Mouse (Mus musculus) CH12.LX (cell line): ENCODE data around the gene Trip4. TPM values are rescaled to one million over a fixed set of nuclear protein-coding genes. Genes with fewer than 3 reads are reported as not detected.

Experiments
- DNase-seq: peaks from one replicate; pipeline ENCODE4 v3.0.0-alpha.2; 2013; ENCODE audit errors: extremely low read depth
- H3K27ac ChIP-seq: 2 replicates; pipeline ENCODE4 v1.5.1; 2012; ENCODE audit warnings: low read depth, mild to moderate bottlenecking, control low read depth, moderate library complexity; ENCODE audit not compliant: insufficient read depth
- H3K27me3 ChIP-seq: replicated peaks from 2 replicates; pipeline ENCODE3; 2012; ENCODE audit warnings: inconsistent platforms
- H3K36me3 ChIP-seq, 2 experiments: replicated peaks in 1 of 2; 2 replicates each; pipeline versions ENCODE3 to v1.6.1; 2012; ENCODE audit warnings: inconsistent platforms in 1 of 2, low read length in 1 of 2, mild to moderate bottlenecking in 1 of 2, mixed read lengths in 1 of 2, moderate library complexity in 1 of 2; ENCODE audit not compliant: control insufficient read depth in 1 of 2, insufficient read depth in 1 of 2
- H3K4me1 ChIP-seq, 2 experiments: 2 replicates each; pipeline ENCODE4 v1.6.1; 2012; ENCODE audit warnings: inconsistent platforms in 1 of 2, moderate library complexity in 1 of 2; ENCODE audit not compliant: insufficient read depth in 2 of 2, control insufficient read depth in 1 of 2
- H3K4me2 ChIP-seq: 2 replicates; pipeline ENCODE4 v1.6.1; 2012; ENCODE audit warnings: low read depth, mild to moderate bottlenecking, control low read depth; ENCODE audit not compliant: poor library complexity, insufficient read depth, severe bottlenecking
- H3K4me3 ChIP-seq, 3 experiments: fragments of 150-350 bp in 1 of 3; sonication (generic) in 1 of 3; replicated peaks in 1 of 3; 2 replicates each; pipeline versions ENCODE3 to v1.5.1; 2011 to 2012; ENCODE audit warnings: low read depth in 2 of 3, low read length in 2 of 3, mild to moderate bottlenecking in 2 of 3, moderate library complexity in 2 of 3, control low read depth in 1 of 3, improper control_type of control experiment in 1 of 3, inconsistent platforms in 1 of 3, mixed read lengths in 1 of 3; ENCODE audit not compliant: poor library complexity in 1 of 3
- H3K79me2 ChIP-seq: replicated peaks from 2 replicates; pipeline ENCODE4 v1.6.1; 2012; ENCODE audit warnings: mild to moderate bottlenecking, moderate library complexity; ENCODE audit not compliant: control insufficient read depth, poor library complexity, insufficient read depth, severe bottlenecking; ENCODE audit errors: extremely low read depth
- H3K9ac ChIP-seq: 2 replicates; pipeline ENCODE4 v1.6.1; 2012; ENCODE audit warnings: low read depth, mild to moderate bottlenecking, control low read depth, moderate library complexity; ENCODE audit not compliant: insufficient read depth
- H3K9me3 ChIP-seq: replicated peaks from 2 replicates; pipeline ENCODE3; 2012; ENCODE audit warnings: low read length, inconsistent platforms, mixed read lengths
- GABPA ChIP-seq: IDR thresholded peaks from 2 replicates; pipeline ENCODE4 v1.6.1; 2012; ENCODE audit warnings: low read depth, low read length, improper control_type of control experiment, inconsistent platforms; ENCODE audit not compliant: insufficient replicate concordance
- IRF4 ChIP-seq: IDR thresholded peaks from 2 replicates; pipeline ENCODE4 v1.6.1; 2014; ENCODE audit warnings: low read depth, mild to moderate bottlenecking, inconsistent platforms, low read length, improper control_type of control experiment
- KAT2A ChIP-seq: IDR thresholded peaks from 2 replicates; pipeline ENCODE4 v1.6.1; 2012; ENCODE audit warnings: low read length, improper control_type of control experiment, inconsistent platforms; ENCODE audit not compliant: insufficient replicate concordance
- MEF2A ChIP-seq: IDR thresholded peaks from 2 replicates; pipeline ENCODE4 v1.6.1; 2014; ENCODE audit warnings: low read depth, mild to moderate bottlenecking, inconsistent platforms, low read length, improper control_type of control experiment, borderline replicate concordance
- ZC3H11A ChIP-seq: IDR thresholded peaks from 2 replicates; pipeline ENCODE4 v1.6.1; 2012; ENCODE audit warnings: low read depth, mild to moderate bottlenecking, inconsistent platforms, low read length, improper control_type of control experiment
- ZNF384 ChIP-seq: IDR thresholded peaks from 2 replicates; pipeline ENCODE4 v1.6.1; 2012; ENCODE audit warnings: low read depth, low read length, improper control_type of control experiment, inconsistent platforms
- dilution Hi-C: fragments of 300-500 bp; cut with MboI; formaldehyde crosslinking; loops from 2 replicates; pipeline ENCODE4 v1.14.3; 2020; ENCODE audit warnings: low sequenced_read_pairs; ENCODE audit not compliant: extremely low pct_unique_long_range_greater_than_20kb, extremely low pct_ligation_motif_present
- in situ Hi-C: fragments of 300-500 bp; cut with MboI; formaldehyde crosslinking; loops from 3 replicates; pipeline ENCODE4 v1.14.3; 2019; ENCODE audit warnings: low sequenced_read_pairs, low pct_ligation_motif_present, low pct_unique_long_range_greater_than_20kb, mixed read lengths
- polyA plus RNA-seq: library from polyadenylated mRNA; unstranded; fragments of >175 nt; gene quantifications from 2 replicates; pipeline ENCODE4 v1.2.1, GENCODE M21; 2012; ENCODE audit warnings: low read depth; ENCODE audit not compliant: insufficient read length
- total RNA-seq, 2 experiments: library from RNA; depleted of rRNA; stranded (reverse); fragments of 300-350 nt in 1 of 2; fragments of >200 nt in 1 of 2; gene quantifications; 2 replicates each; pipeline ENCODE4 v1.2.3; 2012 to 2014

The Trip4 gene
- total and polyA plus RNA-seq, 3 experiments = 12.0 to 15.4 (median 14.4) TPM

DNA sequence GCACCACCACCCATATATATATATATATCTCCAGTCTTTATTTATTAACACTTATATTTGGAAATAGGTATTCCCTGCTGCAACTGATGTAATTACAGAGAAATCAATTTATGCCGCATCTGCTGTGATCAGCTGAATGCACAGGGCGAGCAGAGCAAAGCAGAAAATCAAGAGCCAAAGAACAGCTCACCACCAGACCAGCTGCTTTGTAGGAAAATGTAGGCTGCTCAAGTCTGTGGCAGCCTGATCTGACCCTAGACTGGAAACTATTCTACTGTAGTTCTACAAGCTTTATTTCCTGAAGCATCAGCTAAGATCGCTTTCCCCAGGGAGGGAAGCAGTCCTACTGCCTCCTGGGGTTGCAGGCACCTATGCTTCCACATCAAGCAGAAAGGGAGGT lies 115.1 kb downstream of the Trip4 start (continued):
- no peak for TF ChIP-seq ZNF384

DNA sequence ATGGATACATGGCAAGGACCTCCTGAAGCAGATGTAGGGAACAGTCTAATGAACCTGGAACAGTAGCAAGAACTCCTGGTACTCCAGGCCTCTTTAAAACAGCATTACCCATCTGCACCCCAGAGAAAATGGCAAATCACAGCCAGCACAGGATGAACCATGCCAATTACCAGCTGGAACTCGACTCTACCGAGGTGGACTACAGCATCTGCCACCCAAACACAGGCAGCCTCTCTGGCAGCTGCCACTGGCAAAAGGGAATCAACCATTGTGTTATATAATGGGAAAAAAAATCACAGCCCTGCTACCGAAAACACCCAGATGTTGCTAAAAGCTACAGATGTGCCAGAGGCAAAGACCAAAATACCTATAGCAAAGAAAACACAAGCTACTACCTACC lies 115.5 kb downstream of the Trip4 start:
- no peak overlapping the region for H3K27ac ChIP-seq
- H3K9ac ChIP-seq = no peak overlapping the region
- in situ Hi-C loops (no loop called here), dilution Hi-C loops (no loop called here)
- no peak overlapping the region for H3K4me3 ChIP-seq
- no peaks in the 10 kb centered on the region for H3K27me3 ChIP-seq
- no peak for DNase-seq
- H3K4me1 ChIP-seq = peaks cover 0 to 19% of the 10 kb centered on the region in 2 experiments; a peak in 2 of 4 replicates
- peaks cover 14 to 49% of the 10 kb centered on the region in 2 experiments for H3K36me3 ChIP-seq
- TF ChIP-seq IRF4 = no peak
- no peak for TF ChIP-seq GABPA
- H3K9me3 ChIP-seq = no peaks in the 10 kb centered on the region
- peaks cover 6% of the 10 kb centered on the region for H3K79me2 ChIP-seq
- H3K4me2 ChIP-seq = no peak overlapping the region

DNA sequence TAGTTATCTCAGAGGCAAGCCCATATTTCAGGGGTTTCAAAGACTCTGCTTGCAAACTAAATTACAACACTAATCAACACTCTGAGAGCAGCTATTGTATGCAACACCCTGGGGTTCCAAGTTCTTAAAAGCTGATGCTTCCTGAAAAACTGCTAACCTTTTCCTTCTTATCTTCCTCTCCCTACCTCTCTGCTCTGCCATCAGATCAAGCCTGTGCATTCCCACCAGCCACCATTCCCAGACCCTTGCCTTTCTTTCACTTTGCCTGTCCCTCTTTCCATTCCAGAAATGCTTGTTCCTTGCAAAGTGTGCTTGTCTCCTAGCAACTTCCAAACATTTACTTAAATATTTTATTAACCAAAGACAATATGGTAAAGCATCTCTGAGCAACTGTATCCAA lies 116.7 kb downstream of the Trip4 start:
- Histone ChIP-seq H3K79me2 (peaks cover 10% of the 10 kb centered on the region), H3K4me2 (no peak overlapping the region), H3K9me3 (no peaks in the 10 kb centered on the region), H3K36me3 (peaks cover 14 to 49% of the 10 kb centered on the region in 2 experiments), H3K9ac (no peak overlapping the region), H3K4me3 (no peak overlapping the region), H3K27me3 (no peaks in the 10 kb centered on the region), H3K27ac (no peak overlapping the region), H3K4me1 (peaks cover 4 to 32% of the 10 kb centered on the region in 2 experiments)
- dilution Hi-C loops = no loop called here
- in situ Hi-C loops = no loop called here
- no peak for TF ChIP-seq KAT2A
- TF ChIP-seq ZC3H11A = no peak
- no peak for DNase-seq

DNA sequence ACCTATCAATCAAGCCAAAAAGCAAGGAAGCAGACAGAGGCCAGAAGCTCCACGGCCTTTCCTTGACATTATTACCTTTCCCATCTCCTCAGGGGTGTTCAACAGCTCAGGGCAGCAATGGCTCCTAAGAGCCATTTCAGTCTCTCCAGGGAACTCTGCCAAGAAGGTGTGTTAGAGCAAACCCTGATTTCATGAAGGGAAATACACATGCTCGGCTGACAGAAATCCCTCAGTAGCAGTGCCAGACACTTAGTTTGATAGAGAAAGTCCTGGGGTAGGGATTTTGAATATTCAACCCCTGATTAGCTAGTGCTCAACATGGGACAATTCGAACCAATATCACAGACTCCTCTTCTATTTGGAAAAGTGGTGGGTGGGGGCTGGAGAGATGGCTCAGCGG lies 117.5 kb downstream of the Trip4 start:
- dilution Hi-C loops = no loop called here

More for the DNA sequence above, 117.5 kb downstream of the Trip4 start:
- peaks cover 14 to 49% of the 10 kb centered on the region in 2 experiments for H3K36me3 ChIP-seq
- H3K27me3 ChIP-seq = no peaks in the 10 kb centered on the region
- H3K79me2 ChIP-seq = peaks cover 12% of the 10 kb centered on the region
- DNase-seq = no peak
- no peaks in the 10 kb centered on the region for H3K9me3 ChIP-seq
- no peak overlapping the region for H3K9ac ChIP-seq
- H3K27ac ChIP-seq = no peak overlapping the region
- no peak overlapping the region for H3K4me2 ChIP-seq
- TF ChIP-seq MEF2A = no peak
- TF ChIP-seq, all 38 proteins: peak for 0
- peaks cover 4 to 38% of the 10 kb centered on the region in 2 experiments for H3K4me1 ChIP-seq
- in situ Hi-C loops = no loop called here
- H3K4me3 ChIP-seq = no peak overlapping the region
